Mouse (Mus musculus): ENCODE measurements around the gene Adamts3. TPM values are rescaled to one million over a fixed set of nuclear protein-coding genes. Genes with fewer than 3 reads are reported as not detected.

The Adamts3 gene
- 0.21 TPM for polyA plus RNA-seq (2014; fragmentation: Illumina TruSeq; extraction: RNeasy Lipid Tissue Mini Kit (QIAGEN cat#74804); ENCODE audit: insufficient read depth, low read depth, low replicate concordance)

DNA sequence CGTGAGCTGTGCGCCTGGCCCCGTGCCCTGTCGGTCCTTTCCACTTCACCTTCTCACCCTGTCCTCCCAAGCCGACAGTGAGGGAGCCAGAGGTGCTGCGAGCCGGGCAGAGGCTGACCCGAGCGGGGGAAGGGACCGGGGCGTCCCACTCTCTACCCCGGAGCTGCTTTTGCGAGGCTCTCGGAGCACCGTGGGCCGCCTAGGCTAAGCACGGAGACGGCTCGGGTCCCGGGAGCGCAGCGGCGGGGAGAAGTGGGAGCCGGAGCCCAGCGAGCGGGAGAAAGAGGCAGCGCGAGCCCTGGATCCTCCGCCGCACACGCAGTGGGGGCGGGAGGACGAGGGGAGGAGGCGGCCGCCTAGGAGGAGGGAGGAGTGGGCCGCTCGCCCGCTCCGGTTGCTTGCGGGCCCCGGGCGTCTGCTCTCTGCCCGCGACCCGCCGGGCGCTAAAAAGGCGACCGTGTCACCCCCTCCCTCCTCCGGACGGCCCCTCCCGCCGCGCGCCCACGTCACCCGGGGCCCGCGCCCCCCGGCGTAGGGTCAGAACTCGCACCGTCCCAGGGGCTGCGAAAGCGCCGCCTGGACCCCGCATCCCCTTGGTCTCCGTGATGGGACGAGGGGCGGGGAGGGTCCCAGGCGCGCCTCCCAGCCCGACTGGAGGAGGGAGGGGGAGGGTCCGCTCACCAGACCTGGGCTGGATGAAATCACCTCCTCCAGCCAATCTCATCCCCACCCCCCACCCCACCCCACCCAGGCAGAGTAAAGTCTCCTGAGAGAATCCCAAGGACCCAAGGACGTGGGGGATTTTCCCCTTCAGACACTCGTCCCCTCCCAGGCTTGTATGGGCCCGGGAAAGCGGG is at the start of gene Adamts3:
Gene Adamts3, minus strand, starts transcription at position 284 of the 857 bp plus-strand sequence.

Data from lung, adult 10 weeks (tissue).